Mouse (Mus musculus): ENCODE data around the gene 4921501E09Rik. TPM values are rescaled to one million over a fixed set of nuclear protein-coding genes. Genes with fewer than 3 reads are reported as not detected.
"Not testable (repeated sequence)": the region's sequence is repeated elsewhere in the genome, so short reads cannot be mapped to it uniquely, and the experiment has no call there.

4921501E09Rik gene
- polyA plus RNA-seq, 1 experiment from 2014 or later = not detected

DNA sequence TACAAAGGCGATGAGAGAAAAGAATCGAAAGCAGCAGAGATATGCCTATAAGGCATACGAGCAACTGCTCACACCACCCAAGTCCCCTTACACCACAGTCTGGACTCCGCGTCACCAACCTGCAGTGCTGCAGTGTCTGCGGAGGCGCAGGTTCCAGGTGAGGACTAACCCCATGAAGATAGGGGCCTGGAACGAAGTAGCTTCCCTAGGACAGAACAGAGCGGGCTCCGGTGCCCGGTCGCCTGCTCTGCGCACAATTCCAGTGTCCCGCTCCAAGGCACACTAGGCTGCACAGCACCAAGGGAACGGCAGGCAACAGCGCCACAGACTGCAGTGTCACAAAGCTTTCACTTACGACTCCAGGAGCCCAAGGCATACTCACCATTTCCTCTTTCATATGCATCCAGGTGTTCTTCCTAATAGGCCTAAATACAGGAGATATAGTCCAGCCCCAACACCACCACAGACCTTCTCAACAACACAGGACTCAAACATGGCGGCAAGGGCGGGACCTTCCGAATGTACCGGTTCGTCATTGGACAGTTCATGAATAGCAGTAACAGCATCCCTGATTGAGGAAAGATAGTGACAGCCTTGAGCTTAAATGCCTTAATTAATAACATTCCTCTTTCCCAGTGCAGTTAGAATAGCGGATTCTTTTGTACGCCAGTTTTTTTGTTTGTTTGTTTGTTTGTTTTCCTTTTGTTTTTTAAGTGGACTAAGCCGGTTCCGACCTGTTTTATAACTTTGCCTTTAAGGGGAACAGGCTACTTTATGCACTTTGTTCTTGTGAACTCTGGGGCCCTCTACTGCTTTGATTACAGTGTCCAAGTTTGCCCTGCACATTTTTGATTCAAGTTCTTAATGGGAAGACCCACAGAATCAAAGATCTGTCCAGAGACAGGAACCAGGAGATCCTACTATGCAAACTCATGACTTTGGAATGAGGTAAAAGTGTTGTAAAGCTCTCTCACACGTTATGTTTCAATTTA lies 34.7 kb downstream of the 4921501E09Rik start, which contains the start of gene Zfp763:
Gene Zfp763, minus strand, starts transcription at position 503 of the 992 bp plus-strand sequence.
- no peaks in the 10 kb centered on the region for H3K36me3 ChIP-seq (ENCODE audit: control insufficient read depth, insufficient read depth, low read length)
- 3% methylated on average over 27 of the region's 27 CpGs for WGBS
- peak within 1 kb of the TSS; percentile 83 to 85 for H3K27ac ChIP-seq (replicated peaks in 1 of 2; ENCODE audit: control insufficient read depth in 1 of 2, insufficient read depth in 1 of 2, low read depth in 2 of 2, low read length in 2 of 2)
- peak; percentile 91 for ATAC-seq (ENCODE audit: insufficient number of reproducible peaks, insufficient read depth, low FRiP score, low read depth)
- peak within 1 kb of the TSS; percentile 91 for H3K9ac ChIP-seq (ENCODE audit: low read length)
- H3K9me3 ChIP-seq (ENCODE audit: control insufficient read depth, low read length) = no peaks in the 10 kb centered on the region
- peaks cover 0 to 4% of the 10 kb centered on the region in 2 experiments; a peak in 2 of 4 replicates for H3K4me1 ChIP-seq (ENCODE audit: control insufficient read depth in 2 of 2, insufficient read depth in 2 of 2, low read length in 2 of 2)
- peak within 1 kb of the TSS; percentile 84 to 96 for H3K4me3 ChIP-seq (ENCODE audit: control insufficient read depth in 1 of 2, insufficient read depth in 1 of 2, low read depth in 1 of 2, low read length in 2 of 2)
- peak within 1 kb of the TSS; percentile 69 for H3K4me2 ChIP-seq (ENCODE audit: low read length)
- no peaks in the 10 kb centered on the region for H3K27me3 ChIP-seq (ENCODE audit: control insufficient read depth, insufficient read depth, low read length)

DNA sequence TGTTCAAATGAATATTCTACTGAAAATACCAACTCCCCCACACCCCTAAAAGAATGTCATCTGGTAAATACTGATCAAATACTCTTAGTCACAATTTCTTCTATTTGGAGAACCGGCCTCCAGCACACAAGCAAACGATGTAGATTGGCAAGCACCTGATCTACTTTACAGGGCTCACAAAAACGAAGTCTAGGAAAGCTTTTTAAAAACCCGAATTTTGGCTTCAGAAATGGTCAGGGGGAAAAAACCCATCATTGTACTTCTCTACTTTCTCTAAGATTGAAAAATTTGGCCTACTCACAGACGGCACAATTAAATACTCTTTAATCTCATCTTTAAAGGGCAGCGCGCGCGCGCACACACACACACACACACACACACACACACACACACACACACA lies 35.5 kb downstream of the 4921501E09Rik start:
- WGBS = 10% methylated on average over 10 of the region's 10 CpGs
- H3K27ac ChIP-seq (replicated peaks in 1 of 2; ENCODE audit: control insufficient read depth in 1 of 2, insufficient read depth in 1 of 2, low read depth in 2 of 2, low read length in 2 of 2) = peak overlapping the region in 1 of 2 experiments; percentile 85; a peak in 1 of 4 replicates

DNA sequence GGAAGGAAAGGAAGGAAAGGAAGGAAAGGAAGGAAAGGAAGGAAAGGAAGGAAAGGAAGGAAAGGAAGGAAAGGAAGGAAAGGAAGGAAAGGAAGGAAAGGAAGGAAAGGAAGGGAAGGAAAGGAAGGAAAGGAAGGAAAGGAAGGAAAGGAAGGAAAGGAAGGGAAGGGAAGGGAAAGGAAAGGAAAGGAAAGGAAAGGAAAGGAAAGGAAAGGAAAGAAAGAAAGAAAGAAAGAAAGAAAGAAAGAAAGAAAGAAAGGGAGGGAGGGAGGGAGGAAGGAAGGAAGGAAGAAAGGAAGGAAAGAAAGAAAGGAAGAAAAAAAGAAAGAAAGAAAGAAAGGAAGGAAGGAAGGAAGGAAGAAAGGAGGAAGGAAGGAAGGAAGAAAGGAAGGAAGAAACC lies 47.4 kb downstream of the 4921501E09Rik start:
- H3K9ac ChIP-seq (ENCODE audit: low read length); H3K27me3 ChIP-seq (ENCODE audit: control insufficient read depth, insufficient read depth, low read length); H3K4me3 ChIP-seq (ENCODE audit: control insufficient read depth in 1 of 2, insufficient read depth in 1 of 2, low read depth in 1 of 2, low read length in 2 of 2); H3K4me1 ChIP-seq (ENCODE audit: control insufficient read depth in 2 of 2, insufficient read depth in 2 of 2, low read length in 2 of 2); H3K4me2 ChIP-seq (ENCODE audit: low read length); ATAC-seq (ENCODE audit: insufficient number of reproducible peaks, insufficient read depth, low FRiP score, low read depth); H3K27ac ChIP-seq (replicated peaks in 1 of 2; ENCODE audit: control insufficient read depth in 1 of 2, insufficient read depth in 1 of 2, low read depth in 2 of 2, low read length in 2 of 2): not testable (repeated sequence)
- Histone ChIP-seq H3K9me3 (ENCODE audit: control insufficient read depth, low read length) (peaks cover 58% of the 10 kb centered on the region), H3K36me3 (ENCODE audit: control insufficient read depth, insufficient read depth, low read length) (peaks cover 48% of the 10 kb centered on the region)

More for the DNA sequence above, 35.5 kb downstream of the 4921501E09Rik start:
- Histone ChIP-seq H3K4me1 (ENCODE audit: control insufficient read depth in 2 of 2, insufficient read depth in 2 of 2, low read length in 2 of 2) (peaks cover 0 to 4% of the 10 kb centered on the region in 2 experiments; a peak in 2 of 4 replicates), H3K36me3 (ENCODE audit: control insufficient read depth, insufficient read depth, low read length) (no peaks in the 10 kb centered on the region), H3K4me2 (ENCODE audit: low read length) (peak overlapping the region; percentile 69), H3K9ac (ENCODE audit: low read length) (peak overlapping the region; percentile 91), H3K4me3 (ENCODE audit: control insufficient read depth in 1 of 2, insufficient read depth in 1 of 2, low read depth in 1 of 2, low read length in 2 of 2) (peak overlapping the region; percentile 84 to 96), H3K27me3 (ENCODE audit: control insufficient read depth, insufficient read depth, low read length) (no peaks in the 10 kb centered on the region), H3K9me3 (ENCODE audit: control insufficient read depth, low read length) (peaks cover 3% of the 10 kb centered on the region)
- no peak for ATAC-seq (ENCODE audit: insufficient number of reproducible peaks, insufficient read depth, low FRiP score, low read depth)

Other genes with a start within 250 kb of the 4921501E09Rik start
- 9.1 and 13.0 TPM in 2 replicates for gene Zfp799, start 237.8 kb downstream of the 4921501E09Rik start, polyA plus RNA-seq (2014; fragmentation: Nextera tagmentation; extraction: Ambion mirVana)
- gene Zfp870, start 176.4 kb downstream of the 4921501E09Rik start, polyA plus RNA-seq (2014; fragmentation: Nextera tagmentation; extraction: Ambion mirVana) = 6.6 and 8.4 TPM in 2 replicates
- not detected in 2 replicates for gene Cyp4f14, start 150.7 kb downstream of the 4921501E09Rik start, polyA plus RNA-seq (2014; fragmentation: Nextera tagmentation; extraction: Ambion mirVana)
- 11.4 and 11.8 TPM in 2 replicates for gene Cyp4f13, start 120.7 kb downstream of the 4921501E09Rik start, polyA plus RNA-seq (2014; fragmentation: Nextera tagmentation; extraction: Ambion mirVana)
- 5.0 and 5.4 TPM in 2 replicates for gene Zfp472, start 102.2 kb downstream of the 4921501E09Rik start, polyA plus RNA-seq (2014; fragmentation: Nextera tagmentation; extraction: Ambion mirVana)
- 9.5 TPM in 2 replicates for gene Zfp952, start 74.9 kb downstream of the 4921501E09Rik start, polyA plus RNA-seq (2014; fragmentation: Nextera tagmentation; extraction: Ambion mirVana)
- 5.5 and 6.6 TPM in 2 replicates for gene Zfp763, start 34.7 kb downstream of the 4921501E09Rik start, polyA plus RNA-seq (2014; fragmentation: Nextera tagmentation; extraction: Ambion mirVana)
- gene Zfp563, start 21.3 kb upstream of the 4921501E09Rik start, polyA plus RNA-seq (2014; fragmentation: Nextera tagmentation; extraction: Ambion mirVana) = 3.9 and 7.2 TPM in 2 replicates
- gene Morc2b, start 71.6 kb upstream of the 4921501E09Rik start, polyA plus RNA-seq (2014; fragmentation: Nextera tagmentation; extraction: Ambion mirVana) = 0.12 TPM in 1 of 2 replicates, not detected in the other
- gene Olfr55, start 100.4 kb upstream of the 4921501E09Rik start, polyA plus RNA-seq (2014; fragmentation: Nextera tagmentation; extraction: Ambion mirVana) = 0.04 TPM in 1 of 2 replicates, not detected in the other
- gene Olfr239, start 123.2 kb upstream of the 4921501E09Rik start, polyA plus RNA-seq (2014; fragmentation: Nextera tagmentation; extraction: Ambion mirVana) = not detected in 2 replicates
- not detected in 2 replicates for gene Olfr1564, start 153.6 kb upstream of the 4921501E09Rik start, polyA plus RNA-seq (2014; fragmentation: Nextera tagmentation; extraction: Ambion mirVana)
- 14.4 and 14.7 TPM in 2 replicates for gene Zfp955a, start 187.1 kb upstream of the 4921501E09Rik start, polyA plus RNA-seq (2014; fragmentation: Nextera tagmentation; extraction: Ambion mirVana)
- not detected in 2 replicates for gene Olfr63, start 196.6 kb upstream of the 4921501E09Rik start, polyA plus RNA-seq (2014; fragmentation: Nextera tagmentation; extraction: Ambion mirVana)
- 6.9 and 7.4 TPM in 2 replicates for gene Zfp955b, start 221.5 kb upstream of the 4921501E09Rik start, polyA plus RNA-seq (2014; fragmentation: Nextera tagmentation; extraction: Ambion mirVana)